Mouse (Mus musculus): ENCODE results near the gene Tns1. TPM values are rescaled to one million over a fixed set of nuclear protein-coding genes. Genes with fewer than 3 reads are reported as not detected.

Gene Tns1
- total and polyA plus RNA-seq, 3 experiments = 0.11 TPM; not detected in 2

DNA sequence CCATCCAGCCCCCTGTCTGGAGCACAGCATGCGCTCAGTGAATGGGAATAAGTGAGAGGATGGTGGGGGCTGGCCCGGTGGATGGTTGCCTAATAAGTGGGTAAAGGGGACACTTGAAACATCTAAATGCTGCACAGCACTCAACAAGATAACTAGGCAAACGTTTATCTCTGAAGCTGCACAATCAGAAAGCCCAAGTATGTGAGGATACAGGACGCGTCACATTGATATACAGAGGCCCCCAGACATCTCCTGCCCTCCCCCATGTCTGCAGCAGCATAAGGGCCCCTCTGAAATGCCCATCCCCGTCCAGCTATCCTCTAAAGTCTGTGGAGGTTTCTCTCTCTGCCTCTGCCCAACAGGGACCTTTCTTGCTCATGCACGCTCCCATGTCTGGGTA lies 83.1 kb downstream of the Tns1 start:
- Histone ChIP-seq H3K27me3 (ENCODE audit: control insufficient read depth in 1 of 2, insufficient read depth in 2 of 2, low read length in 2 of 2) (no peaks in the 10 kb centered on the region), H3K27ac (ENCODE audit: control insufficient read depth, low read depth, low read length) (no peak overlapping the region), H3K4me1 (ENCODE audit: control insufficient read depth in 1 of 2, insufficient read depth in 2 of 2, low read length in 2 of 2) (no peaks in the 10 kb centered on the region), H3K36me3 (ENCODE audit: control insufficient read depth in 1 of 2, insufficient read depth in 2 of 2, low read length in 2 of 2) (no peaks in the 10 kb centered on the region), H3K79me2 (ENCODE audit: control insufficient read depth, insufficient read depth, low read length, poor library complexity) (no peaks in the 10 kb centered on the region), H3K9ac (ENCODE audit: control insufficient read depth, low read depth, low read length, poor library complexity, severe bottlenecking) (no peak overlapping the region), H3K9me3 (replicated peaks; ENCODE audit: insufficient read depth, low read length) (no peaks in the 10 kb centered on the region), H3K4me3 (ENCODE audit: control insufficient read depth in 1 of 2, insufficient read depth in 1 of 2, low read depth in 2 of 2, low read length in 2 of 2) (no peak overlapping the region)
- TF ChIP-seq CTCF (IDR thresholded peaks at IDR 0.05 in 2 of 3, conservative IDR thresholded peaks at IDR 0.05 in 1 of 3; ENCODE audit: control insufficient read depth in 1 of 3, insufficient read depth in 1 of 3, low read depth in 2 of 3, low read length in 3 of 3, poor library complexity in 1 of 3, severe bottlenecking in 1 of 3) (no peak), SMC3 (IDR thresholded peaks at IDR 0.05; ENCODE audit: low read depth, low read length) (no peak), MAFK (IDR thresholded peaks at IDR 0.05; ENCODE audit: borderline replicate concordance, low read depth, low read length) (no peak), CHD2 (IDR thresholded peaks at IDR 0.05; ENCODE audit: low read length) (no peak), SIN3A (IDR thresholded peaks at IDR 0.05; ENCODE audit: low read length) (no peak), ZKSCAN1 (IDR thresholded peaks at IDR 0.05; ENCODE audit: low read depth, low read length) (no peak), RCOR1 (IDR thresholded peaks at IDR 0.05; ENCODE audit: low read depth, low read length) (no peak), MYC (IDR thresholded peaks at IDR 0.05; ENCODE audit: low read depth, low read length) (no peak), USF2 (IDR thresholded peaks at IDR 0.05; ENCODE audit: borderline replicate concordance in 1 of 2, insufficient read depth in 1 of 2, low read depth in 1 of 2, low read length in 2 of 2) (no peak), MXI1 (IDR thresholded peaks at IDR 0.05; ENCODE audit: low read depth, low read length) (no peak), MEF2A (IDR thresholded peaks at IDR 0.05; ENCODE audit: extremely low read depth, insufficient replicate concordance, low read depth, low read length, poor library complexity, severe bottlenecking) (no peak), RAD21 (IDR thresholded peaks at IDR 0.05; ENCODE audit: low read depth, low read length) (no peak), TAL1 (IDR thresholded peaks at IDR 0.05; ENCODE audit: low read length) (no peak), ELF1 (IDR thresholded peaks at IDR 0.05; ENCODE audit: low read depth, low read length) (no peak), EP300 (IDR thresholded peaks at IDR 0.05; ENCODE audit: low read depth in 1 of 2, low read length in 2 of 2) (no peak)
- no peak for DNase-seq (ENCODE audit: low read depth, low spot score)

DNA sequence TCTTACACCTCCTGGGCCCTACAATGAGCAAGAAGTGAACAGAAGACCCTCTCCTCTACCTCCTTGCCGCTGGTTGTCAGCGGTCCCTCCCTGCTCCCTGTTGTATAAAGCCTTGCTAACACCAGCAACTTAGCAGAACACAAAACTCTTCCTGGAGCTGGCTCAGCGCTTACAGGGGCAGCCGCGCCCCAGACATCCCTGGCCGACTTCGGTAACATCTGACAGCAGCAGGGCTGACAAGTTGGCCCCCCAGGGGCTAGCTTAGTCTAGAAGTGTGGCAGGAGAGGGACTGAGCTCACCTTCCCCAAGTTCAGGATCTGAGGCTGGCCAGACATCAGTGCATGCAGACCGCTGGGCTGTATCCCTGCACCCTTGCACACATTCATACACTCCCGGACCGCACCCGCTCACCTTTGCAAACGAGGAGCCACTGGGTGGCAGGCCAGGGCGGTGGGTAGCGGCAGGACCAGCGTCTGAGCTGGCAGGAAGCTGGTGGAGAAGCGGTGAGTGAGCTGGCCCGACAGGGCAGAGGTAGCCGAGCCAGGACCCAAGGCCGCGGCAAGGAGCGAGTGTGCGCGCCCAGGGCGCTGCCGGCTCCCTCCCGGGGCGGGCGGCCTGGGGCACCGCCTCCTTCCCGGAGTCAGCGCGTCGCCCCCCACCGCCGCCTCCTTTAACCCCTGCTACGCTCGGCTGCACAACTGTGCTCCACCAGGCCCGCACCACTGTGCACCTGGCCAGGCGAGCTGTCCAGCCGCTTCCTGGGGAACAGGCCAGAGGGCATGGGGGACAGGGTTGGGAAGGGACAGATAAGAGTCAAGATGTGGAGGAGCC lies 87.5 kb downstream of the Tns1 start:
- no peaks in the 10 kb centered on the region for H3K9me3 ChIP-seq (replicated peaks; ENCODE audit: insufficient read depth, low read length)
- TF ChIP-seq E2F4 (IDR thresholded peaks at IDR 0.05; ENCODE audit: borderline replicate concordance, low read depth, low read length) = no peak
- TF ChIP-seq CHD1 (IDR thresholded peaks at IDR 0.05; ENCODE audit: low read depth, low read length) = no peak
- no peak for TF ChIP-seq ZC3H11A (IDR thresholded peaks at IDR 0.05; ENCODE audit: low read depth, low read length)
- TF ChIP-seq HCFC1 (IDR thresholded peaks at IDR 0.05; ENCODE audit: low read depth, low read length) = no peak
- no peak for TF ChIP-seq ZNF384 (IDR thresholded peaks at IDR 0.05; ENCODE audit: low read depth, low read length)
- no peak for TF ChIP-seq ZKSCAN1 (IDR thresholded peaks at IDR 0.05; ENCODE audit: low read depth, low read length)
- no peak for TF ChIP-seq MYB (IDR thresholded peaks at IDR 0.05; ENCODE audit: low read depth, low read length)
- TF ChIP-seq TCF12 (IDR thresholded peaks at IDR 0.05; ENCODE audit: low read depth, low read length) = no peak
- no peak for TF ChIP-seq NRF1 (IDR thresholded peaks at IDR 0.05; ENCODE audit: insufficient read depth, low read depth, low read length, poor library complexity, severe bottlenecking)
- TF ChIP-seq POLR2A (IDR thresholded peaks at IDR 0.05; ENCODE audit: control insufficient read depth in 1 of 2, insufficient read depth in 1 of 2, low read depth in 1 of 2, low read length in 2 of 2, poor library complexity in 1 of 2) = no peak
- TF ChIP-seq GATA1 (IDR thresholded peaks at IDR 0.05; ENCODE audit: low read depth, low read length) = no peak
- H3K36me3 ChIP-seq (ENCODE audit: control insufficient read depth in 1 of 2, insufficient read depth in 2 of 2, low read length in 2 of 2) = no peaks in the 10 kb centered on the region
- H3K79me2 ChIP-seq (ENCODE audit: control insufficient read depth, insufficient read depth, low read length, poor library complexity) = no peaks in the 10 kb centered on the region
- H3K4me1 ChIP-seq (ENCODE audit: control insufficient read depth in 1 of 2, insufficient read depth in 2 of 2, low read length in 2 of 2) = no peaks in the 10 kb centered on the region
- H3K27ac ChIP-seq (ENCODE audit: control insufficient read depth, low read depth, low read length) = no peak overlapping the region
- H3K4me3 ChIP-seq (ENCODE audit: control insufficient read depth in 1 of 2, insufficient read depth in 1 of 2, low read depth in 2 of 2, low read length in 2 of 2) = no peak overlapping the region
- no peak overlapping the region for H3K9ac ChIP-seq (ENCODE audit: control insufficient read depth, low read depth, low read length, poor library complexity, severe bottlenecking)
- no peak for DNase-seq (ENCODE audit: low read depth, low spot score)
- no peaks in the 10 kb centered on the region for H3K27me3 ChIP-seq (ENCODE audit: control insufficient read depth in 1 of 2, insufficient read depth in 2 of 2, low read length in 2 of 2)
